Mouse (Mus musculus) cerebellum, adult 2 months (tissue): Measurements from ENCODE around the gene Ldhb.

Experiments used
- CTCF ChIP-seq: fragments of 200-500 bp; IDR thresholded peaks from 2 replicates; pipeline ENCODE4 v1.5.1; 2011; ENCODE audit warnings: low read depth, mild to moderate bottlenecking, control low read depth, low read length, moderate library complexity, borderline replicate concordance; ENCODE audit not compliant: insufficient read depth
- POLR2A ChIP-seq: fragments of 200-500 bp; IDR thresholded peaks from 2 replicates; pipeline ENCODE4 v1.6.1; 2011; ENCODE audit warnings: low read length, control low read depth, borderline replicate concordance; ENCODE audit not compliant: insufficient read depth

- TF ChIP-seq CTCF (no peak), POLR2A (no peak)
Observed at GRCm38 (mm10) chr6:142545132-142545531, 37.4 kb upstream of the Ldhb start.
